Mouse (Mus musculus): ENCODE results near the gene Hoxd11.

Hoxd11 gene

DNA sequence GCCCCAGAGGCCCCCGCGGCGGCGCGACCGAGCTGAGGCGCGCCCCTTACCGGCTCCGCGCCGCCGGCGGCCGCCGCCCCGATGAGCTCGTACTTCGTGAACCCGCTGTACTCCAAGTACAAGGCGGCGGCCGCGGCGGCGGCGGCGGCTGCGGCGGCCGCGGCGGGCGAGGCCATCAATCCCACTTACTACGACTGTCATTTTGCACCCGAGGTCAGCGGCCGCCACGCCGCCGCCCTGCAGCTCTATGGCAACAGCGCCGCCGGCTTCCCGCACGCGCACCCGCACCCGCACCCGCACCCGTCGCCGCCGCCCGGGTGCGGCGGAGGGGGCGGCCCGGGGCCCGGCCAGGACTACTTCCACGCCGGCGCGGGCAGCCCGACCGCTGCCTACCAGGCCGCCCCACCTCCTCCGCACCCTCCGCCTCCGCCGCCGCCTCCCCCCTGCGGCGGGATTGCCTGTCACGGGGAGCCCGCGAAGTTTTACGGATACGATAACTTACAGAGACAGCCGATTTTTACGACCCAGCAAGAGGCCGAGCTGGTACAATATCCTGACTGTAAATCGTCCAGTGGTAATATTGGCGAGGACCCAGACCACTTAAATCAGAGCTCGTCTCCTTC is 26.2 kb downstream of the Hoxd11 start:
- in situ Hi-C loops (cut with MboI, MseI) = no loop called here

GRCm38 (mm10) chr2:74706393-74706960 is 27.1 kb downstream of the Hoxd11 start:
- in situ Hi-C loops (cut with MboI, MseI) = no loop called here

DNA sequence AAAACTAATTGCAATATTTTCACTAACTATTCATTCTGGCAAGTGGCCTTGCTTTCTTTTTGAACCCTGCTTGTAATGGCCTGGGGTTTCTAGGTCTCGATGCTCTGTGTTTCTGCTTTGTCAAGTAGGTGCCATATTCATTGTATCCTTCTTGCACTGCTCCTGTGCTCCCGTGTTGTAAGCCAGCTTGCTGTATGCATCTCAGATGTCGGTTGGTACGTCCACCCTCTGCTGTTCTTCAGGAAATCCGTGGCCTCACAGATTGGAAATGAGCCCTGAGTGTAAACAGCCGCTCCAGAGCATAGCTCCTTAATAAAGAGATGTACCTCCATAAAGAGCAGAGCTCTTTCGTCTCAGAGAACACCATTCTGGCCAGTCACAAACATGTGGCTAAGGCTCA is 28.2 kb downstream of the Hoxd11 start:
- in situ Hi-C loops (cut with MboI, MseI) = no loop called here

- in situ Hi-C loops (cut with MboI, MseI) = no loop called here
Measured at GRCm38 (mm10) chr2:74708676-74709075, 29.3 kb downstream of the Hoxd11 start.

- in situ Hi-C loops (cut with MboI, MseI) = loop anchor here (10.0 kb wide), 1 partner anchor 115 kb away; the partner anchor contains the start of gene Mtx2
Measured at GRCm38 (mm10) chr2:74709465-74710419, 30.4 kb downstream of the Hoxd11 start.

GRCm38 (mm10) chr2:74710929-74711543 is 31.7 kb downstream of the Hoxd11 start:
- in situ Hi-C loops (cut with MboI, MseI) = loop anchor here (10.0 kb wide), 1 partner anchor 114 kb away; the partner anchor contains the start of gene Mtx2

DNA sequence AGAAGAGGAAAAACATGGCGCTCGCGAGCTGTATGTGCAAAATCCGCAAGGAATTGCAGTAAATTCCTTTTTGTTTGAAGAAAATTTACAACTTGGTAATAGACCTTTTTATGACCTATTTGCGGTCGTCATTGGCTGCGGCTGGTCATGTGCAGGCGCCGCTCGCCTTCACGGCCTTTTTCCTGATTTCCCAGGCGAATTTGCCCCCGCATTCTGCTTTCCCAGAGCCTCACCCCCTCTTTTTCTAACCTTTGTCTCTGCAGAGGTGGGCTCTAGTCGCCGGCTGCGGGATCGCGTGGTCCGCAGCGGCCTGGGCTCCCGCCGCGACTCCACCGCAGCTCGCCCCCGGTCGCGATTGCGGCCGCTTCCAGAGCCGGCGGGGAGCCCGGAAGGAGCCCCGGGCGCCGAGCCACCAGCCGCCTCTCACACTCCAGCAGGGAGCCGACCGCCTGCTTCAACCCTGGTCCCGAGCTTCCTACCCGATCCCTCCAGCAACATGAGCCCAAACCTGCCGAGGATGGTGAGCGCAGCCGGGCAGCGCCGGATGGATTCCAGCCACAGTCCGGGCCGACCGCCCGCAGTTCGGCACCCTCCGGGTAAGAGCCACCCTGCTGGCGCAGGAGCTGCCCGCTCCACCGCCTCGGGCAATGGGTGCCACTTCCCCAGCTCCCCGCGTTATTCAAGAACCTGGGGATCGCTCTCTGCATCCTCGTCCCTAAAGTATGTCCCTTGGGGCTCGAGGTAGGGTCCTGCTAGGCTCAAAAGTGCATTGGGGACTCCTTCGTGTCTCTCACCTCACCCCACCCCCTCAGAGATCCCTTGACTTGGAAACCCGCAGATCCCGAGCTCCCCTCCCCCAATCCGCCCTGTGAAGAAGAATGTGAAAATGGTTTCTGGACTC is 32.6 kb downstream of the Hoxd11 start, which contains the start of the genes Hoxd3 and Hoxd4:
Hoxd3 (plus strand) TSS at position 207 of the 901 bp plus-strand sequence.
Hoxd4 (plus strand) TSS at position 209 of the 901 bp plus-strand sequence.
- in situ Hi-C loops (cut with MboI, MseI) = loop anchor here (10.0 kb wide), 1 partner anchor 113 kb away; the partner anchor contains the start of gene Mtx2

DNA sequence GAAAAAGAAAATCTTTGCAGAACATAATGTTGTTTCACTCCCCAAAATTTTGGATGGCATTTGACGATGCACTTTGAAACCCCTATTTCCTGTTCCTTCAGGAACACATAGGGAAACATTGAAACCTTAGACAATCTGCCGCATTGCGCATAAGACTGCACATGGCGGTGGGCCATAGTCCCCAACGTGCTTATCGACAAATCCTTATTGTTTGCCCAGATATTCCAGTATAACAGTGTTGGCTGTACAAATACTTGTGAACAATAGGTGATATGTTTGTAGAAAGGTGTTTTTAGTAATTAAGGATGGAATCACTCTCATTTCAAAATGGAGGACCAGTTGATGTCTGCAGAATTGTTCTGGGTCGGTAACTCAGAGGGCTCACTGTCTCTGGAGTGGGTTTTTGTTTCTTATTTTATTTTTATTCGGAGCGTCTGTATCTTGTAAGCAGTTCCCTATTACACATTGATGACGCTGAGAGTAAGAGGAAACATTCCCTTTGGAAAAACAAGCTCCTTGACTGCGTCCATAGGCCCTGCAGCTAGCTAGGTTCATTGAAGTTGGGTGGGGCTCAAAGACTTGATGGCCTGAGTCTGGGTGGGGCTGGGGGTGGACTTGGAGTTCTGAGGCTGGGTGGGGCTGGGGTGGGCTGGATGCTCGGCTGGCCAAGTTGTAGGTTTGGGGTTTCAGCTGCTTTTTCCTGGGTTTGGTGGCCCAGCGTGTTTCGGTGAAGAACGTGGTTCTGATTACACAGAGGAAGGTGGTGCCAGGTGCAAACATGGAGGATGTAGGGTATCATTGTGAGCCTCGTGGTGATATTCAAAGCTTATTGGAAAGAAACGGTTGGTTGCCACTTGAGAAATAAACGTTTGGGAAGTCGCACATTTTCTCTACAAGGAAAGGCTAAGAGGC is 34.1 kb downstream of the Hoxd11 start:
- in situ Hi-C loops (cut with MboI, MseI) = loop anchor here (10.0 kb wide), 1 partner anchor 111 kb away; the partner anchor contains the start of gene Mtx2

GRCm38 (mm10) chr2:74714156-74714789 is 34.9 kb downstream of the Hoxd11 start:
- in situ Hi-C loops (cut with MboI, MseI) = loop anchor here (10.0 kb wide), 1 partner anchor 111 kb away; the partner anchor contains the start of gene Mtx2

DNA sequence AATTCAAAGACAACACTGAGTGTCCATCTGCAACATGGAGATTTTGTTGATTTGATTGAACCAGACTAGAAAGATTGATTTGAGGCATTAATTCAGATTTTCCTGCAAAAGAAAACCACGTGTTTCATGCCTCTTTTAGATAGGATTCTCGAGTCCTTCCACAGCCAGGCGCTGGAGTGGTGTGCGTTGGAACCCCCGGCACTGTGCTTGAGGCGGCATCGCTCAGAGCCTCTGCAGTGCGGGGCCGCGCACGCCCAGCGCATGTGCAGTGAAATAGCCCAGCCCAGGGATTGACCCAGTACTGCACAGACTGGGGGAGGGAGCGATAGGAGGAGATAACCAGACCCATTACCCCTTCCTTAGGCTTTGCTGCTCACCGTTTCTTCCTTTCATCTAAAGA is 35.5 kb downstream of the Hoxd11 start:
- in situ Hi-C loops (cut with MboI, MseI) = loop anchor here (5.0 to 10.0 kb wide), 3 partner anchors 110 to 427 kb away; partner anchors contain the start of gene Mtx2

- in situ Hi-C loops (cut with MboI, MseI) = loop anchor here (5.0 to 10.0 kb wide), 3 partner anchors 109 to 427 kb away; partner anchors contain the start of gene Mtx2
Measured at GRCm38 (mm10) chr2:74715504-74716241, 36.3 kb downstream of the Hoxd11 start.

DNA sequence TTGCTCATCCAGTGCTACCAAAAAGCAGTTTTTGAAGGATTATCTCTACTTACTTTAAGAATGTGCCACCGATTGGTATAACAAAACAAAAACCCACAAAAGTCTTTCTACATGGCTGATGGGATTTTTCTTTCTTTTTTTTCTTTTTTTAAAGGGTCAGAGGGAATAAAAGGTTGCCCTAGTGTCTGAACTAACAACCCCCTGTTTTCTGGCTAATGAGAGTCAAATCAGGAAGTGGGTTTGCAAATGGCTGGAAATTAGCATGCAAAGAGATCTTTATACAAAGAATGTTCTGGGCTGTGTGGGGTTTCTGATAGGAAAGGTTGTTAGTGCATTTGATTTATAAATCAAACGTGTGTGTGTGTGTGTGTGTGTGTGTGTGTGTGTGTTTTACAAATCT is 41.0 kb downstream of the Hoxd11 start:
- in situ Hi-C loops (cut with MboI, MseI) = no loop called here

GRCm38 (mm10) chr2:74720955-74721491 is 41.7 kb downstream of the Hoxd11 start:
- in situ Hi-C loops (cut with MboI, MseI) = no loop called here

DNA sequence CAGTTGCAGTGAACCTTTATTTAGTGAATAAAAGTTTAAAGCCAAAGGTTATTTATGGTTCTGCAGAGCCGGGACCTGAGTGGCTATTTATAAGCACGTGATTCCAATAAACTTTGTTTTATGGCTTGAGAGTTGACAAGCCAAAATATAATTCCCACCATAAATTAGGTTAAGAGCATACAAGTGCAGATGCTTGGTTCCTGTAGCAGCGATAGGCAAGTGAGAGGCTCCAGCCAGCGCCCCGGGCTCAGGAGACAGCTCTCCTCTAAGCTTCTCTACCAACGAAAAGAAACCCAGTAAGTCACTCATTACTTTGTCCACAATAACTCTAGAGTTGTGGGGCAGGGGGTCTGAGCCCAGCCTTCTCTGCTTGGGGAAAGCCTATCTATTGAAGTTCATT is 42.5 kb downstream of the Hoxd11 start:
- in situ Hi-C loops (cut with MboI, MseI) = no loop called here

DNA sequence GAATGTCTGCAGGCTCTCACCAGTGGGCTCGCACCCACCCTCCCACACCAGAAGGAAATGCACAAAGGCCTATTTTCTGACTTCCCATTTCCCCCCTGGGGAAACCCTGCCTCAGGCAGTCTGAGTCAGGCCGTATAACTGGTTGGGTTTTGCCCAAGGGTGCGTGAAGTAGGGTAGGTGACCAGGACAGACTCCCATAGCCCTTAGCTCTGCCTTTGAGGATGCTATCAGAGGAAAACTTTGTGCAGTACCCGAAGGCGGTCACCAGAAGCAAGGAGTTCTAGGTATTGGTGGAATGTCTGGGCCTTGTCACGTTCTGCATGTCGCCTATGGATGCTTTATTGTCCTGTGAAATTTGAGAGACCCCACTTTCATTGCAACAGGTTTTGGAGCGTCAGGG is 43.6 kb downstream of the Hoxd11 start:
- in situ Hi-C loops (cut with MboI, MseI) = no loop called here

DNA sequence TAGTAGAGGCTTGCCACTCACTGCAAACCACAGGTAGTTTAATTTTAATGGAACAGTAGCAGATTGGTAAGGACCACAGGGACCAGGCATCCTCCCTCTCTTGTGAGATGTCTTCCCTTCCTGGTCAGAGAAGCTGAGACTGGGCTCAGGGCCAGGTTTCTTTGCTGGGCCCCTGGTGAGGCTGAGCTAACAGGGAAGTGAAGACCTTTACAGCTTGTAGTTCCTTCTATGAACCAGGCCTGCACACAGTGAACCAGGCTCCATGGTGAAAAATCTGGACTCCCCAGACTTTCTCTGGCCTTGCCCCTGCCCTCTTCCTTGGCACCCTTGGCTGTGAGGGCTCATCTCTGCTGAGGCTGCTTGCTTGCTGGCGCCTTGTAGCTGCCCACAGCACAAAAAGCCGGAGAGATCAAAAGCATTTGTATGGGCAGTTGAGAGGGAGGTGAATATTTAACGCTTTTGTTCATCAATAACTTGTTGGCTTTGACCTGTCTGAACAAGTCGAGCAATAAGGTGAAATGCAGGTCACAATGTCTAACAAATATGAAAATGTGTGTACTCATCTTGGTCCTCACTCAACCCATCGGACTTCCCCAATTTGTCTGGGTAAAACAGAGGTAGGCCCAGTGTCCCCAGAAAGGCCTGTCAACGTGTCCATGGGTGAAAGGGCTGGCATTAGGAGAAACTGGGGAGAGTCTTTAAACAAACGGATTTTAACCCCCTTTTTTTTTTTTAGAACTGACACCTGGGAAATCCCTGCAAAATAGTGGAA is 45.1 kb downstream of the Hoxd11 start:
- in situ Hi-C loops (cut with MboI, MseI) = no loop called here

- in situ Hi-C loops (cut with MboI, MseI) = no loop called here
Measured at GRCm38 (mm10) chr2:74725171-74725570, 45.8 kb downstream of the Hoxd11 start.
